Mouse (Mus musculus) adipocyte (in vitro differentiated cells): Measurements from ENCODE around the gene 1810043G02Rik.
"Not testable (repeated sequence)": the region's sequence is repeated elsewhere in the genome, so short reads cannot be mapped to it uniquely, and the experiment has no call there.

Experiments used
- DNase-seq: peaks from one replicate; pipeline ENCODE4 v3.0.0-alpha.2; 2016; ENCODE audit warnings: low spot score

Gene 1810043G02Rik

GRCm38 (mm10) chr10:77978351-77979350 is at the start of gene 1810043G02Rik:
Gene 1810043G02Rik (plus strand): TSS chr10:77978524.
- DNase-seq, result peak; percentile 93

- DNase-seq, result no peak
Observed at GRCm38 (mm10) chr10:77939685-77940084, 38.6 kb upstream of the 1810043G02Rik start.

GRCm38 (mm10) chr10:77950468-77950867 is 27.9 kb upstream of the 1810043G02Rik start:
- DNase-seq, result not testable (repeated sequence)

- DNase-seq, result no peak
Observed at GRCm38 (mm10) chr10:77962725-77963124, 15.6 kb upstream of the 1810043G02Rik start.

- no peak for DNase-seq
Observed at GRCm38 (mm10) chr10:77963971-77964370, 14.4 kb upstream of the 1810043G02Rik start.

GRCm38 (mm10) chr10:77969274-77969972 is 8.9 kb upstream of the 1810043G02Rik start:
- no peak for DNase-seq

- no peak for DNase-seq
Observed at GRCm38 (mm10) chr10:77969973-77970325, 8.4 kb upstream of the 1810043G02Rik start.

- DNase-seq, result no peak
Observed at GRCm38 (mm10) chr10:77970481-77970880, 7.8 kb upstream of the 1810043G02Rik start, which contains the start of gene Trpm2. Gene Trpm2 (minus strand): TSS chr10:77970563.

- no peak for DNase-seq
Observed at GRCm38 (mm10) chr10:77971191-77971590, 7.1 kb upstream of the 1810043G02Rik start.

GRCm38 (mm10) chr10:77971709-77972553 is 6.4 kb upstream of the 1810043G02Rik start:
- DNase-seq, result no peak

GRCm38 (mm10) chr10:77974323-77974722 is 4.0 kb upstream of the 1810043G02Rik start:
- no peak for DNase-seq

- DNase-seq, result no peak
Observed at GRCm38 (mm10) chr10:77974811-77975210, 3.5 kb upstream of the 1810043G02Rik start.

- DNase-seq, result no peak
Observed at GRCm38 (mm10) chr10:77975653-77976052, 2.7 kb upstream of the 1810043G02Rik start.

- peak; percentile 38 for DNase-seq
Observed at GRCm38 (mm10) chr10:77976458-77977150, 1.7 kb upstream of the 1810043G02Rik start.

GRCm38 (mm10) chr10:77984660-77985059 is 6.3 kb downstream of the 1810043G02Rik start:
- DNase-seq, result peak; percentile 92

- DNase-seq, result no peak
Observed at GRCm38 (mm10) chr10:77985775-77986174, 7.5 kb downstream of the 1810043G02Rik start.

- DNase-seq, result no peak
Observed at GRCm38 (mm10) chr10:77995639-77996038, 17.3 kb downstream of the 1810043G02Rik start.

GRCm38 (mm10) chr10:78000200-78000599 is 21.9 kb downstream of the 1810043G02Rik start:
- no peak for DNase-seq

- DNase-seq, result no peak
Observed at GRCm38 (mm10) chr10:78001796-78002195, 23.5 kb downstream of the 1810043G02Rik start.

GRCm38 (mm10) chr10:78002316-78002715 is 24.0 kb downstream of the 1810043G02Rik start:
- no peak for DNase-seq

- DNase-seq, result no peak
Observed at GRCm38 (mm10) chr10:78004479-78005100, 26.3 kb downstream of the 1810043G02Rik start.
